ENCODE assay signal across 8 mouse cellular contexts in the genomic region with DNA sequence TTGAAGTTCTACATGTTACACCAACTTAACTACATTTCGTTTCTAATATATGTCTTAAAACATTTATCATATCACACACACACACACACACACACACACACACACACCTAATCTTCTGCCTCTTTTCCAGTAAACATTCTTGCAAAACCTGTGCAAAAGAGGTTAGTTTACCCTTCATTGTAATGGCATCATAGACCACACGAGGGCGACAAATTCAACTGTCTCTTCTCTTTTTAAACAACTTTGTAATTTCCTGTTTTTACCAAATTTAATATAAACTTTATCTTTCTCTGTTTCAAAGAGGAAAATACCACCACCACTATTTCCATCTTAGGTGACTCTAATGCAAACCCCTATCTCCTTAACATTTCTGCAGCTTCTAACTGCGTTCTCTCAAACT.
A peak's percentile ranks its signal among the peaks of the same experiment; 100 is the strongest.
DNase-seq lines count a peak whose midpoint lies in the region; ATAC-seq and TF ChIP-seq lines count a peak whose summit lies in the region.
"Had no signal": no experiment of that assay in that cellular context is flagged by ENCODE, and none has a peak within 500 bp of the region (broad histone marks: within the 10 kb centered on the region; RNA-seq: fewer than 3 reads in every experiment).

No protein-coding gene starts in this region.

- H3K4me1 ChIP-seq in kidney, adult 2 months (ENCODE audit: control insufficient read depth, insufficient read depth, low read length) = no peaks in the 10 kb centered on the region
- H3K4me1 ChIP-seq in CH12.LX (ENCODE audit: control insufficient read depth in 1 of 2, insufficient read depth in 2 of 2) = no peaks in the 10 kb centered on the region
- H3K4me1 ChIP-seq in neural tube, embryonic 15.5 days = no peaks in the 10 kb centered on the region

- peak; percentile 20 for DNase-seq in kidney, adult 2 months
- DNase-seq in kidney, adult 11 months = no peak
- DNase-seq in CH12.LX (ENCODE audit: extremely low read depth) = no peak
- DNase-seq in MN1 (ENCODE audit: low spot score) = peak; percentile 38
- peak; percentile 35 for DNase-seq in kidney, postnatal 14 days
- DNase-seq in right cerebral cortex, postnatal 4 days = peak; percentile 62

- peak; percentile 0 for TF ChIP-seq RAD21 in CH12.LX (IDR thresholded peaks at IDR 0.05; ENCODE audit: low read depth, low read length)

- H3K9ac ChIP-seq in CH12.LX (ENCODE audit: insufficient read depth, low read depth) = no peak overlapping the region
- no peak overlapping the region for H3K9ac ChIP-seq in neural tube, embryonic 15.5 days (replicated peaks)

- no peaks in the 10 kb centered on the region for H3K79me2 ChIP-seq in CH12.LX (replicated peaks; ENCODE audit: control insufficient read depth, extremely low read depth, insufficient read depth, poor library complexity, severe bottlenecking)

- H3K4me2 ChIP-seq in CH12.LX (ENCODE audit: insufficient read depth, low read depth, poor library complexity, severe bottlenecking) = no peak overlapping the region
- no peak overlapping the region for H3K4me2 ChIP-seq in neural tube, embryonic 15.5 days

- H3K36me3 ChIP-seq in kidney, adult 2 months (ENCODE audit: control insufficient read depth, insufficient read depth, low read length) = no peaks in the 10 kb centered on the region; the same call in 1 of the 2 replicates
- H3K36me3 ChIP-seq in CH12.LX (replicated peaks in 1 of 2; ENCODE audit: control insufficient read depth in 1 of 2, insufficient read depth in 1 of 2, low read length in 1 of 2) = no peaks in the 10 kb centered on the region
- no peaks in the 10 kb centered on the region for H3K36me3 ChIP-seq in neural tube, embryonic 15.5 days

- no peaks in the 10 kb centered on the region for H3K27me3 ChIP-seq in kidney, adult 2 months (replicated peaks; ENCODE audit: control insufficient read depth, insufficient read depth, low read length)
- no peaks in the 10 kb centered on the region for H3K27me3 ChIP-seq in CH12.LX (replicated peaks)
- no peaks in the 10 kb centered on the region for H3K27me3 ChIP-seq in neural tube, embryonic 15.5 days (replicated peaks)

- no peak overlapping the region for H3K27ac ChIP-seq in kidney, adult 2 months (ENCODE audit: insufficient read depth, low read depth, low read length)
- H3K27ac ChIP-seq in CH12.LX (ENCODE audit: insufficient read depth, low read depth) = no peak overlapping the region
- no peak overlapping the region for H3K27ac ChIP-seq in neural tube, embryonic 15.5 days (replicated peaks)

- in situ Hi-C loops in CH12.LX (cut with MboI; ENCODE audit: low pct_ligation_motif_present, low pct_unique_long_range_greater_than_20kb, low sequenced_read_pairs) = no loop called here

- TF ChIP-seq CTCF in kidney, adult 2 months (conservative IDR thresholded peaks at IDR 0.05; ENCODE audit: insufficient read depth, insufficient read length, low read depth, low read length) = 0 out of 2 replicates have a peak, but pooled peaks have one; percentile 18
- TF ChIP-seq CTCF in CH12.LX (conservative IDR thresholded peaks at IDR 0.05 in 1 of 2, IDR thresholded peaks at IDR 0.05 in 1 of 2; ENCODE audit: low read depth in 2 of 2, low read length in 2 of 2) = peak in 1 of 2 experiments; percentile 25; a peak in 2 of 4 replicates

- TF ChIP-seq POLR2A in kidney, adult 2 months (IDR thresholded peaks at IDR 0.05; ENCODE audit: low read depth, low read length) = no peak
- no peak for TF ChIP-seq POLR2A in CH12.LX (IDR thresholded peaks at IDR 0.05; ENCODE audit: low read depth, low read length)

- ATAC-seq in neural tube, embryonic 15.5 days (ENCODE audit: low FRiP score) = no peak

- TF ChIP-seq EP300 in CH12.LX (IDR thresholded peaks at IDR 0.05; ENCODE audit: low read length) = no peak

- dilution Hi-C loops in CH12.LX (cut with MboI; ENCODE audit: extremely low pct_ligation_motif_present, extremely low pct_unique_long_range_greater_than_20kb, low sequenced_read_pairs) = no loop called here

- no peak overlapping the region for H3K4me3 ChIP-seq in kidney, adult 2 months (ENCODE audit: insufficient read depth, low read depth, low read length)
- H3K4me3 ChIP-seq in CH12.LX (replicated peaks in 1 of 3; ENCODE audit: low read depth in 2 of 3, low read length in 2 of 3, poor library complexity in 1 of 3) = no peak overlapping the region
- H3K4me3 ChIP-seq in neural tube, embryonic 15.5 days (replicated peaks) = no peak overlapping the region
- H3K4me3 ChIP-seq: myocyte had no signal

- H3K9me3 ChIP-seq in CH12.LX (replicated peaks; ENCODE audit: low read length) = peaks cover 50% of the 10 kb centered on the region
- no peaks in the 10 kb centered on the region for H3K9me3 ChIP-seq in neural tube, embryonic 15.5 days (replicated peaks)

- WGBS in kidney, adult 2 months = 30% methylated on average over 4 of the region's 4 CpGs
- WGBS in neural tube, embryonic 15.5 days = 35% methylated on average over 4 of the region's 4 CpGs

TF ChIP-seq in CH12.LX, 34 proteins besides CTCF, POLR2A, EP300 and RAD21:
- no peak for TF ChIP-seq TCF12 (IDR thresholded peaks at IDR 0.05; ENCODE audit: low read depth, low read length)
- TF ChIP-seq MAX (IDR thresholded peaks at IDR 0.05; ENCODE audit: low read length) = no peak
- TF ChIP-seq ETS1 (conservative IDR thresholded peaks at IDR 0.05; ENCODE audit: low read depth, low read length) = no peak
TF ChIP-seq in CH12.LX: peak in this region for 0.

Comparison
In these comparisons a context has a peak if more than half of its experiments do, and no peak if none do; other contexts are left out.
1. DNase-seq: peak in kidney, adult 2 months (single experiment), MN1 (single experiment), kidney, postnatal 14 days (single experiment) and right cerebral cortex, postnatal 4 days (single experiment); none in kidney, adult 11 months (single experiment) and CH12.LX (single experiment).